Mouse (Mus musculus) myocyte (in vitro differentiated cells): ENCODE data around the gene Rtn2. TPM values are rescaled to one million over a fixed set of nuclear protein-coding genes. Genes with fewer than 3 reads are reported as not detected.

Experiments used
- H3K27me3 ChIP-seq: one replicate; pipeline ENCODE4 v1.6.1; 2011; ENCODE audit not compliant: control insufficient read depth, insufficient read depth, insufficient read length
- H3K36me3 ChIP-seq: one replicate; pipeline ENCODE4 v1.6.1; 2011; ENCODE audit not compliant: control insufficient read depth, insufficient read depth
- H3K4me2 ChIP-seq: one replicate; pipeline ENCODE4 v1.6.1; 2011; ENCODE audit warnings: low read depth, control low read depth
- H3K4me3 ChIP-seq: one replicate; pipeline ENCODE4 v1.5.1; 2011; ENCODE audit warnings: mild to moderate bottlenecking, control low read depth, moderate library complexity
- H3K79me2 ChIP-seq: one replicate; pipeline ENCODE4 v1.6.1; 2011; ENCODE audit not compliant: control insufficient read depth, insufficient read depth
- H3ac ChIP-seq: one replicate; pipeline ENCODE4 v1.6.1; 2011; ENCODE audit not compliant: control insufficient read depth, insufficient read length
- CEBPB ChIP-seq: IDR thresholded peaks from 2 replicates; pipeline ENCODE4 v1.6.1; 2011; ENCODE audit warnings: mild to moderate bottlenecking, moderate library complexity; ENCODE audit not compliant: poor library complexity, insufficient read depth, severe bottlenecking
- E2F4 ChIP-seq: IDR thresholded peaks from one replicate; pipeline ENCODE4 v1.6.1; 2011; ENCODE audit warnings: mild to moderate bottlenecking, control low read depth, moderate library complexity; ENCODE audit not compliant: insufficient read depth
- MAX ChIP-seq: IDR thresholded peaks from one replicate; pipeline ENCODE4 v1.6.1; 2011; ENCODE audit warnings: low read depth, mild to moderate bottlenecking, control low read depth
- MYOD1 ChIP-seq, 3 experiments: IDR thresholded peaks; one replicate each; pipeline ENCODE4 v1.6.1; 2011; ENCODE audit warnings: control low read depth in 2 of 3, low read depth in 2 of 3, mild to moderate bottlenecking in 2 of 3, moderate library complexity in 1 of 3; ENCODE audit not compliant: insufficient read length in 2 of 3, control insufficient read depth in 1 of 3
- MYOG ChIP-seq, 3 experiments: IDR thresholded peaks; one replicate each; pipeline ENCODE4 v1.6.1; 2011; ENCODE audit warnings: control low read depth in 2 of 3, low read depth in 2 of 3, mild to moderate bottlenecking in 2 of 3; ENCODE audit not compliant: insufficient read length in 2 of 3, control insufficient read depth in 1 of 3, insufficient read depth in 1 of 3
- POLR2A ChIP-seq: IDR thresholded peaks from one replicate; pipeline ENCODE4 v1.6.1; 2011; ENCODE audit warnings: low read depth, mild to moderate bottlenecking, control low read depth, moderate library complexity; ENCODE audit not compliant: insufficient read length
- POLR2AphosphoS2 ChIP-seq: IDR thresholded peaks from one replicate; pipeline ENCODE4 v1.6.1; 2011; ENCODE audit warnings: low read depth, control low read depth; ENCODE audit not compliant: insufficient read length
- REST ChIP-seq: IDR thresholded peaks from one replicate; pipeline ENCODE4 v1.6.1; 2011; ENCODE audit warnings: mild to moderate bottlenecking, control low read depth, moderate library complexity; ENCODE audit not compliant: insufficient read depth, insufficient read length
- SRF ChIP-seq: IDR thresholded peaks from one replicate; pipeline ENCODE4 v1.6.1; 2011; ENCODE audit warnings: low read depth; ENCODE audit not compliant: control insufficient read depth, insufficient read length
- TCF12 ChIP-seq: IDR thresholded peaks from one replicate; pipeline ENCODE4 v1.6.1; 2011; ENCODE audit warnings: mild to moderate bottlenecking, control low read depth; ENCODE audit not compliant: poor library complexity, insufficient read depth, severe bottlenecking
- TCF3 ChIP-seq: IDR thresholded peaks from one replicate; pipeline ENCODE4 v1.6.1; 2011; ENCODE audit warnings: low read depth, control low read depth; ENCODE audit not compliant: insufficient read length
- USF1 ChIP-seq: IDR thresholded peaks from one replicate; pipeline ENCODE4 v1.6.1; 2011; ENCODE audit warnings: low read depth, mild to moderate bottlenecking, control low read depth, moderate library complexity
- polyA plus RNA-seq: library from polyadenylated mRNA; unstranded; fragments of >200 nt; fragmentation: generic; extraction: Trizol; gene quantifications from one replicate; pipeline ENCODE4 v1.2.1, GENCODE M21; 2012; ENCODE audit warnings: missing spikeins

The Rtn2 gene
- polyA plus RNA-seq, 1 experiment: 340 TPM

DNA sequence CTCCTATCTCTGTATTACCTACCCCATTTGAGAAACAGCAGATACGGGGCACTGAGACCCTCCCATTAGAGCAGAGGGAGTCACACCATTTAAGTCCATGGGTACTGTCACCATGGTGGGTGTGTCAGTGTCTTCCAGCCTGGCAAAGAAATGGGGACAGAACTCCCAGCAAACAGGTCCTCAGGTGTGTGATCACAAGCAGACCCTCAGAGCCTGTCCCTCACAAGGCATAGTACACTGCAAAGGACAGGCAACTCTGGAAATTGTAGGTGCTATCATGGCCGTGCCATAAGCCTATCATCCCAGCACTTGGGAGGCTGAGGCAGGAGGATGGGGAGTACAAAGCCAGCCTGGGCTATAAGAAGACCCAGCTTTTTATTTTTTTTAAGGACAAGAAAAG is 35.8 kb downstream of the Rtn2 start:
- H3ac ChIP-seq: no peak overlapping the region
- H3K27me3 ChIP-seq: no peaks in the 10 kb centered on the region
- H3K36me3 ChIP-seq: no peaks in the 10 kb centered on the region
- TF ChIP-seq SRF (no peak), MAX (no peak), CEBPB (no peak), MYOG (IDR thresholded peaks at IDR 0.05; ENCODE audit: control insufficient read depth in 1 of 3, insufficient read depth in 1 of 3, insufficient read length in 2 of 3, low read depth in 2 of 3) (no peak), E2F4 (no peak), TCF12 (no peak), POLR2A (no peak), POLR2AphosphoS2 (no peak), TCF3 (no peak), REST (no peak), MYOD1 (IDR thresholded peaks at IDR 0.05; ENCODE audit: control insufficient read depth in 1 of 3, insufficient read length in 2 of 3, low read depth in 2 of 3) (no peak), USF1 (no peak)
- H3K4me2 ChIP-seq: no peak overlapping the region
- H3K79me2 ChIP-seq: no peaks in the 10 kb centered on the region
- H3K4me3 ChIP-seq: no peak overlapping the region

DNA sequence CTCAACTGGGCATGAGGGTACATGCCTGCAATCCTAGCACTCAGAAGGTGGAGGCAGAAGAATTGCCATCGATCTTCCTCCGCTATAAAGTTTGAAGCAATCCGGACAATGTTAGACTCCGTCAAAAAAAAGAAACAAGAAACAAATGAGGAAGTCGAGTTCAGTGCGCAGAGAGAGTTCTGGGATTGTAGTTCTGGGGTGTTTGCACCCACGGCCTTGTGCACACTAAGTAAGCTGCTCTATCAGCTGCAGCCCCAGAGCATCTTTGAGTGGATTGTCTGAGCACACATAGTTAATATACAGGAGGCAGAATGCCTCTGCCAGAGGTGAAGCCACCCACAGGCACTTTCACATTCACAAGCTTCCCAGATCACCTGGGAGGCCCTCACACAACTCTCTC is 36.3 kb downstream of the Rtn2 start:
- Histone ChIP-seq H3K79me2 (no peaks in the 10 kb centered on the region), H3K4me2 (no peak overlapping the region), H3ac (no peak overlapping the region), H3K27me3 (no peaks in the 10 kb centered on the region), H3K36me3 (no peaks in the 10 kb centered on the region), H3K4me3 (no peak overlapping the region)
- TF ChIP-seq CEBPB (no peak), POLR2A (no peak), REST (no peak), SRF (no peak), MYOD1 (IDR thresholded peaks at IDR 0.05; ENCODE audit: control insufficient read depth in 1 of 3, insufficient read length in 2 of 3, low read depth in 2 of 3) (no peak), MAX (no peak), E2F4 (no peak), USF1 (no peak), POLR2AphosphoS2 (no peak), TCF12 (no peak), MYOG (IDR thresholded peaks at IDR 0.05; ENCODE audit: control insufficient read depth in 1 of 3, insufficient read depth in 1 of 3, insufficient read length in 2 of 3, low read depth in 2 of 3) (no peak), TCF3 (no peak)

DNA sequence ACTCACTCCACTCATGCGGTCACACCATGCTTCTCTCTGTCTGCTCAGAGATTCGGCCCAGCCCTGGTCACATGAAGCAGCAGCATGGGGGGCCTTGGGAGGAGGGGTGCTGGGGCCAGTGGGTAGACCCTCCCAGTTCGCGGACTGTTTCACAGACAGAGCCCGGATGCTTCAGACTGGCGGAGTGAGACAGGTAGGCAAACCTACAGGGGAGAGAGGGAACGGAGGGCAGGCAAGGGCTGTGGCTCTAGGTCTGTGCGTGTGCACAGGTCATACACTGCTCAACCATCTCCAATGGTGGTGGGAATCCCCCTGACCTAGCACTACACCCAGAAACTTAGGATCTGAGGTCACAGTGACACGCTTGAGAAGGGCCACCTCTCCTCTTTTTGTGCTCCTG is 37.0 kb downstream of the Rtn2 start:
- no peaks in the 10 kb centered on the region for H3K27me3 ChIP-seq
- no peak overlapping the region for H3K4me3 ChIP-seq
- no peak overlapping the region for H3ac ChIP-seq
- H3K4me2 ChIP-seq: peak overlapping the region; percentile 89
- no peaks in the 10 kb centered on the region for H3K36me3 ChIP-seq
- no peaks in the 10 kb centered on the region for H3K79me2 ChIP-seq
- TF ChIP-seq SRF (no peak), TCF12 (no peak), POLR2AphosphoS2 (no peak), E2F4 (no peak), CEBPB (no peak), MAX (no peak), REST (no peak), POLR2A (no peak)

DNA sequence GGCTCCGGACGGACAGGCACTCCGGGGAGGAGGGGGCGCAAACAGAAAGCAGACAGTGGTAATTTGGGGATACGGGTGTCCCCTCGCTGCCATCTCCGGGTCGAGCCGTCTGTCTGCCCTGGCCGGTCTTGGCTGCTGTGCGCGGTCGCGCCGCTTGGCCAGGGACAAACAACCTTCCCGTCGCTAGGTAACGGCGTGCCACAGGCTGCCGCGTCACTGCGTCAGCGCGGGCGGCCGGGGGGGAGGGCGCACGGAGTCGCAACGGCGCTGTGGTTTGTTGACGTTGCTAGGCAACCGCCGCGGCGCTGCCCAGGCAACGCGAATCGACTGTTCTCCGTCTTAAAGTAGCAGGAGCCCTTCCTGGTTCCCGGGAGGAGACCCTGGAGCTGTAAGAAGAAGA is 37.5 kb downstream of the Rtn2 start:
- H3K27me3 ChIP-seq: no peaks in the 10 kb centered on the region
- H3K4me3 ChIP-seq: no peak overlapping the region
- H3K36me3 ChIP-seq: no peaks in the 10 kb centered on the region
- no peak overlapping the region for H3ac ChIP-seq
- H3K4me2 ChIP-seq: peak overlapping the region; percentile 89
- TF ChIP-seq MAX: no peak
- TF ChIP-seq POLR2A: peak; percentile 67
- peak in 1 of 3 experiments; percentile 36 for TF ChIP-seq MYOD1 (IDR thresholded peaks at IDR 0.05; ENCODE audit: control insufficient read depth in 1 of 3, insufficient read length in 2 of 3, low read depth in 2 of 3)
- no peak for TF ChIP-seq REST
- no peak for TF ChIP-seq TCF3
- no peak for TF ChIP-seq TCF12
- no peak for TF ChIP-seq MYOG (IDR thresholded peaks at IDR 0.05; ENCODE audit: control insufficient read depth in 1 of 3, insufficient read depth in 1 of 3, insufficient read length in 2 of 3, low read depth in 2 of 3)
- TF ChIP-seq USF1: no peak
- no peak for TF ChIP-seq SRF
- TF ChIP-seq CEBPB: no peak
- TF ChIP-seq POLR2AphosphoS2: peak; percentile 64
- no peak for TF ChIP-seq E2F4
- no peaks in the 10 kb centered on the region for H3K79me2 ChIP-seq

DNA sequence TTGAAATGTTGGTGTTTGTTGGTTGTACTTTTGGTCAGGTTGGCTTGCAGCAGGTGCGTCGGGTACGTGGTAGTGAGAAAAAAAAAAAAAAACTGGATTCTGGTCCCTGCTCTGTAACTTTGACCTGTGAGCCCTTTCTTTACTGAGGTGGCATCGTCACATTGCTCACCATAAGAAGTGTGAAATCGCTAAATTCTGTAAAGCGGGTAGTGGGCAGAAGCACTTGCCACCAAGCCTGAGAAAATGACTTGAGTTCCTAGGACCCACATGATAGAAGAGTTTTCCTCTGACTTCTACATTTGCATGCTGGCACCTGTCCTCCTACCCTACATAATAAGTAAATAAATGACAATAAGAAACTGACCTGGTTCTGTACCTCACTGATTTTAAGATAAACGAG is 38.2 kb downstream of the Rtn2 start:
- H3K27me3 ChIP-seq: no peaks in the 10 kb centered on the region
- H3K4me3 ChIP-seq: no peak overlapping the region
- no peak for TF ChIP-seq MYOD1 (IDR thresholded peaks at IDR 0.05; ENCODE audit: control insufficient read depth in 1 of 3, insufficient read length in 2 of 3, low read depth in 2 of 3)
- TF ChIP-seq POLR2A: no peak
- TF ChIP-seq MYOG (IDR thresholded peaks at IDR 0.05; ENCODE audit: control insufficient read depth in 1 of 3, insufficient read depth in 1 of 3, insufficient read length in 2 of 3, low read depth in 2 of 3): no peak
- TF ChIP-seq CEBPB: no peak

More for the DNA sequence above, 38.2 kb downstream of the Rtn2 start:
- Histone ChIP-seq H3K36me3 (no peaks in the 10 kb centered on the region), H3K4me2 (peak overlapping the region; percentile 89), H3ac (no peak overlapping the region), H3K79me2 (no peaks in the 10 kb centered on the region)
